Mouse (Mus musculus): Measurements from ENCODE around the gene Edem1.

- TF ChIP-seq CTCF (IDR thresholded peaks at IDR 0.05; ENCODE audit: borderline replicate concordance, extremely low read depth, insufficient read depth, insufficient read length) (no peak), POLR2A (IDR thresholded peaks at IDR 0.05; ENCODE audit: borderline replicate concordance, extremely low read depth, insufficient read depth, insufficient read length, poor library complexity, severe bottlenecking) (no peak)
These were observed 11.0 kb downstream of the Edem1 start for GRCm38 (mm10) chr6:108839432-108839831.
